Mouse (Mus musculus) left cerebral cortex, postnatal 10 days (tissue): ENCODE data around the gene Relt. TPM values are rescaled to one million over a fixed set of nuclear protein-coding genes. Genes with fewer than 3 reads are reported as not detected.

ENCODE experiments used
- DNase-seq, 2 experiments: peaks; one replicate each; pipeline ENCODE4 v3.0.0; 2021 to 2022; ENCODE audit warnings: low spot score in 2 of 2, mixed read lengths in 1 of 2; ENCODE audit errors: extremely low spot score in 1 of 2
- intact Hi-C: fragments of 180-260 bp; cut with DNase I; formaldehyde crosslinking; loops from one replicate; pipeline ENCODE4 v1.15.1; 2025
- microRNA-seq: library from miRNA; unstranded; fragments of <30 nt; microRNA quantifications from one replicate; pipeline ENCODE4 v1.2.0, GENCODE M21; 2022
- total RNA-seq, 2 experiments: library from RNA; stranded (reverse); gene quantifications; 2 replicates each; pipeline ENCODE4 v1.2.3; 2021

Gene Relt
- total RNA-seq, 2 experiments from 2014 or later = 9.0 to 9.4 TPM

DNA sequence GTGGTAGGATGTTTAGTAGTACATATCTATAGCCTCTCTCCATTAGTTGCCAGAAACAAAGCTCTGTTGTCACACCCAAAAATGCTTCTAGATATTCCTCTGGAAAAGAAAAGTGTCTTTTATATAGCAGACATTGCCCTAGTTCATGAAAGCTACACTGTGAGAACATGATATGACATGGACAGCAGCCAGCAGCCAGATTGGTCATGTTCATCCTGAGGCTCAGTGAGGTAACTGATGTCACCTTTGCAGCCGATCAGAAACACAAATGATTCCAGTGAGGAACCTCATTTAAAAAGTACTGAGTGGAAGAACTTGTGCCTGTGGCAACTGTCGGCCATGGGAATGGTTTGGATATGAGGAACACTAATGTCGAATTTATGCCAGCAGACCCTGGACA lies 38.6 kb downstream of the Relt start:
- intact Hi-C loops = no loop called here
- DNase-seq = no peak

DNA sequence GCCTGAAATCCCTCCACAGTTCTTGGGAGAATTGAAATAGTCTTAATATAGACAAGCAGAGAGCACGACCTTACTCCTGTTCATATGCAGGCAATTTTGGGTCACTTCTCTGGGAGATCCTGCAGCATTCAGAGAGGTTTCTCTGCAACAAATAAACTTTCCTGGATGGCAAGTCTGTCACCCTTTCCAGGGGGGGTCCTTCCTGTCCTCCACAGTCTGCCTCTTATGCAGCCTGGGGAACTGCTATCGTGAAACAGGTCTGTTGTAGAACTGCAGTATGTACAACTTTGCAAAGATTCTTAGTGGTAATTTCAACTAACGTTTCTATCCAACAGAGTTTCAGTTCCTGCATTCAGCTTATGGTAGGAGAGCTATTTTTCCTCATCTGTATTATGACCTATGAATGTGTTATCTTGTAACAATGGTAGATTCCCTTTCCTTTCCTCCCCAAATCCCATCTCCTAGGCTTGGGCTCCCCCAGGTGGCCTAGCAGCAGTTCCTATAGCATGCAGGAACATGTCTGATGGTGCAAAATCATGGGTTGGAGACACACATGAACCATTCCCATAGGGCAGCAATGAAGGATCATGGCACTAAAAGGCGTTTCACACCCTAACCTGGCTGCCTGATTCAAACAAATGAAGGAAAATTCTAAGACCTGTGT lies 44.7 kb downstream of the Relt start:
- intact Hi-C loops = loop anchor here (5.0 kb wide), 2 partner anchors 111 to 131 kb away; partner anchors contain the start of gene Fam168a
- peak in 1 of 2 experiments; percentile 57 for DNase-seq

DNA sequence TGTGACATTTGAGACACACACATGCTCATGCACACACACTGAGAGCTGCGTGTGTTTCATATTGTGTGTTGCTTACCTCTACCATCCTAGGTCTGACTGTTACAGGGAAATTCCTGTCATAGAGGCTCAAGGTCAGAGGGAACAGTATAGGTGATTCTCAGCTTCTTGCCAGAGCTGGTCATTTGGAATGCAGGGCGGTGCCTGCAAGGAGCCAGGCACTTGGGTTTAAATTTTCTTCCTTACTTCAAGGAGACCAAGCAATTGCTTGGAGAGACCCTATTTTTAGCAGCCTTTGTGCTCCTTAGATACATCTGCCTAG lies 45.8 kb downstream of the Relt start:
- intact Hi-C loops = loop anchor here (5.0 kb wide), 2 partner anchors 110 to 130 kb away; partner anchors contain the start of gene Fam168a
- DNase-seq = no peak

DNA sequence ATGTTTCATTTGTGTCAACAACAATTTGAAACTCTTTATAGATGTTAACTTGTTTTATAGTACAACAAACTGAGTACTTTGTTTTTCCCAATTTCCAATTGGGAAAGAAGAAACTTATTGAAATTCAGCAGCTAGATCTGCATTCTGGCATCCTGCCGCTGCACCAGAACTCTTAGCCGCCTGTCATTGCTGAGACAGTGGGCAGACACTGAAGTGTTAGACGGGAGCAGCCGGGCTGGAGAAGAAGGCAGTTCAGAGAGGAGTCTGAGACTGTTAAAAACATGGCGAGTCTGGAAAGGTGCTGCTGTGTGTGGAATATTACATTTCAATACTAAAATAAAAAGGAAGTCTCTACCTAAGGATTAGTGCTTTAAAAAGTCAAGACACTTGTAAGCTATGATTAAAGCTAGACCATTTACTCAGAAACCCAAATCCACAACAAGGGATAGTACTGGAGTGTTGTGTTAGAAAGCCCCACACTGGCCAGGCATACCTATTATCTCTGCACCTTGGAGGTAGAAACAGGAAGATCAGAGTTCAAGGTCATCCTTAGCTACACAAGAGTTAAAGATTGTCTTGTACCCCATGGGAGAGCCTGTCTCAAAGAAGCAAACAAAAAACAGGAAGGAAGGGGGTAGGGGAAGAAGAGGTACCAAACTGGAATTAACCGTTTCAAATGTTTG lies 46.3 kb downstream of the Relt start:
- intact Hi-C loops = loop anchor here (5.0 kb wide), 2 partner anchors 110 to 130 kb away; partner anchors contain the start of gene Fam168a
- peak; percentile 60 to 64 for DNase-seq

DNA sequence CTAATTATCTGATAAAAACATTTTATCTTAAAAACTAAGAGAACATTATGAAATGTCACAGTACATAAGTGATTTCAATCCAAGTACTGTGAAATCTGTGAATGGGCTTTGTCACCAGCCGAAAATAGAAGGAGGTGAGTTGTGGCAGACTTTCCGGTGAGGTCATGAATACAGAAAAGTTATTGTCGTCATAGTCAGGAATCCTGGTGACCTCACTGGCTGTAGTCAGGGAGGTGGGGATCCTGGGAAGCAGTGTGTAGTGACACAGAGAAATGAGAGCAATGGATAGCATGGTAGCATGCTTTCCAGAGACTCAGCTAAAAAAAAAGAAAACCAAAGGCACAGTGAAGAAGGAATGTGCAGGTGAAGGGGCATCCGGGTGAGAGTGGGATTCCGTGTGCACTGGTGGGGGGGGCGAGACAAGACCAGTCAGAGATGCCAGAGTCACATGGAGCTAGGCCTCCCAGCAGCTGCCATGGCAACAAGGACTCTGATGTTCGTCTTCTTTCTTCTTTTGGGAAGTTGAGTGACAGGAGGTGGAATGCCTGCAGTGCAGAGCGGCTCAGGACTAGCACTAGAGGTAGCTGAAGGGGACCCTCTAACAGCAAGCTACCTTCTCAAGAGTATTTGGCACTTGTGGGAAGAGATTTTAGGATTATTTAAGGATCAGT lies 47.2 kb downstream of the Relt start:
- intact Hi-C loops = loop anchor here (5.0 kb wide), 2 partner anchors 109 to 129 kb away; partner anchors contain the start of gene Fam168a
- DNase-seq = no peak

DNA sequence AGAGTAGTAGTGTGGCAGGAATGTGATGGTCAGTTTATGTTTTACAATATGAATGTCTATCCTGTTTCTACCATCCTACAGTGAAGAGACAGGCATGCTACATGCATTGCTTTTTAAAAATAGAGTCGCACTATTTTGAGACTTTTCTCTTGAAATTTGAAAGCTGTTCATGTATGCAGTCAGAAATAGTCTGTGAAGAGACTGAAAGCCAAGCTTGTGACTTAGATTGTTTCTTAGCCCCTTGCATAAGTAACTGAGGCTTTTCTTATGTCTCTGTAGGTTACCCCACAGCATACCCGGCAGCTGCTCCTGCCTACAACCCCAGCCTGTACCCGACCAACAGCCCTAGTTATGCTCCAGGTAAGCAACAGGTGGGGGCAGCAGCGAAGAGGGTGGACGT lies 50.6 kb downstream of the Relt start:
- no peak for DNase-seq
- intact Hi-C loops = no loop called here

DNA sequence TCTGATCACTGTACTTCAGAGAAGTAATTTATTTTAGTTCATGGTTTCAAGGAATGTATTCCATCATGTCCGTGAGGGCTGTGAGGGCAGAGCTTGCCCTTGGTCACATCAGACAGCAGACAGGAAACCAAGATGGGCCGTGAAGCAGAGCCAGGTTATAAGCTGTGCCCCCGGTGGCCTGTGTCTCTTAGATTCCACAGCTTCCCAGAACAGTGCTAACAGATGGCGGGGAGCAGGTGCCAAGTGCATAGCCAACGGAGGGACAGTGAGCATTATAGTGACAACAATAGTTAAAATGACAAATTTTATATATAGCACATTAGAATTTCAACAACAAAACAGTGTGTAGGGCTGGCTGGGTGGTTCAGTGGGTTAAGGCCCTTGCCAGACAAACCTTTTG lies 51.3 kb downstream of the Relt start:
- DNase-seq = peak in 1 of 2 experiments; percentile 28

DNA sequence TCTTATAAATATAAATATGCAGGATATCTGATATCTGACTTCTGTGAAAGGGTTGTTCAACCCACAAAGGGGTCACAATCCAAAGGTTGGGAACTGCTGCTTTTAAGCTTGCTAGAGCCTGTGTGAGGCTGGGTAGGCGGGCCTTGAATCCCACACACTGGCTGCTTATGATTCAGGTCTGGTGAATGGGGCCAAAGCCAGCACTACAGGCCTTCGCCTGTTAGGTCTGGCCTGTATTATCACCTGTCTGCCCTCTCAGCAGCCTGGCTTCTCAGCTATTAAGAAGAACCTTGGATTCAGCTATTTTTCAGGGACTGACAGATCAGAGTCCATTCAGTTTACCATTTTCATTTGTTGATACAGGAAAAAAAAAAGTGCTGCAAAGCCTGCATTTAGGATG lies 57.9 kb downstream of the Relt start:
- intact Hi-C loops = no loop called here
- DNase-seq = no peak

More for the DNA sequence above, 51.3 kb downstream of the Relt start:
- intact Hi-C loops = no loop called here

DNA sequence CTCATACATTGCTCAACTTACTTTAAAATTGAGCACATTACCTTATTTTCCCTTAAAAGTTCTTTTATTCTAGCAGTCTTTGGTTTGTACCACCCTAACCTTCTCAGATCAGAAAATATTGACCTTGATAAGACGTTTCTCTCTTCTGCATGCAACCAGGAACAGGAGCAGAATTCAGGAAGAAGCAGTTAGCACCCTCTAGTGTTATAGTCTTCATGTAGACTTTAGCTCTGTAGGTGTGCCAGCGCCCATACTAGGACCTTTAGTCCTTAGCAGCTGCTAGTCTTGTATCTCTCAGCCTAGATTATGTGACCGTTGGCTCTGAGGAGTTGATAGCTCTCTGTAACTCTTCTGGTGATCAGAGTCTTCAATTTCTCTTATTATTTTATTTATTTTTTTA lies 64.4 kb downstream of the Relt start:
- no peak for DNase-seq
- intact Hi-C loops = loop anchor here (5.0 kb wide), 1 partner anchor 107 kb away; no protein-coding TSS in a partner anchor

Small RNA genes within 50 kb of the gene (microRNA-seq; reads per million reads assigned to microRNA genes)
- 312 reads per million, percentile 65 among the genes with 10 or more reads in this experiment for gene Mir3102

Other genes with a start within 250 kb of the Relt start
- gene Plekhb1, start 201.0 kb downstream of the Relt start, total RNA-seq = 10 to 100 TPM; 27.2 to 30.9 TPM
- gene Fam168a, start 156.8 kb downstream of the Relt start, total RNA-seq = 100 to 1,000 TPM; 267 to 276 TPM
- gene Arhgef17, start 68.7 kb upstream of the Relt start, total RNA-seq = 10 to 100 TPM; 58.2 to 59.6 TPM
- gene P2ry6, start 111.2 kb upstream of the Relt start, total RNA-seq = 1 to 10 TPM; 3.5 to 4.0 TPM
- under 1 TPM; 0.58 to 0.67 TPM for gene P2ry2, start 149.4 kb upstream of the Relt start, total RNA-seq
- gene Fchsd2, start 229.4 kb upstream of the Relt start, total RNA-seq = 10 to 100 TPM; 62.2 to 66.4 TPM